Mouse (Mus musculus) cerebellum, adult 2 months (tissue): ENCODE results near the gene Gsc2. TPM values are rescaled to one million over a fixed set of nuclear protein-coding genes. Genes with fewer than 3 reads are reported as not detected.

Experiments
- DNase-seq, 2 experiments: peaks; one replicate each; pipeline ENCODE4 v3.0.0; 2021
- H3K27ac ChIP-seq: fragments of 200-500 bp; 2 replicates; pipeline ENCODE4 v1.5.1; 2012; ENCODE audit warnings: low read length, control low read depth, inconsistent platforms; ENCODE audit not compliant: insufficient read depth
- H3K27me3 ChIP-seq: fragments of 200-500 bp; 2 replicates; pipeline ENCODE4 v1.6.1; 2012; ENCODE audit warnings: inconsistent platforms, mild to moderate bottlenecking, low read length, moderate library complexity; ENCODE audit not compliant: control insufficient read depth, insufficient read depth
- H3K4me1 ChIP-seq: fragments of 200-500 bp; 2 replicates; pipeline ENCODE4 v1.6.1; 2011; ENCODE audit warnings: low read length; ENCODE audit not compliant: control insufficient read depth, insufficient read depth
- H3K4me3 ChIP-seq: fragments of 200-500 bp; replicated peaks from 2 replicates; pipeline ENCODE3; 2011; ENCODE audit warnings: mild to moderate bottlenecking, low read depth, low read length, control low read depth; ENCODE audit not compliant: insufficient read depth
- CTCF ChIP-seq: fragments of 200-500 bp; IDR thresholded peaks from 2 replicates; pipeline ENCODE4 v1.5.1; 2011; ENCODE audit warnings: low read depth, mild to moderate bottlenecking, control low read depth, low read length, moderate library complexity, borderline replicate concordance; ENCODE audit not compliant: insufficient read depth
- POLR2A ChIP-seq: fragments of 200-500 bp; IDR thresholded peaks from 2 replicates; pipeline ENCODE4 v1.6.1; 2011; ENCODE audit warnings: low read length, control low read depth, borderline replicate concordance; ENCODE audit not compliant: insufficient read depth
- WGBS: fragments of 180-500 bp; shearing (Covaris S2); methylation state at CpG from one replicate; pipeline ENCODE4 v1.1.7; 2018; 5-methylcytosine and 5-hydroxymethylcytosine counted together
- polyA plus RNA-seq: library from polyadenylated mRNA; depleted of rRNA; stranded (reverse); fragments of >200 nt; gene quantifications from 2 replicates; pipeline ENCODE4 v1.2.3, GENCODE M21; 2012; rRNA removed

Gene Gsc2
- polyA plus RNA-seq, 1 experiment, result not detected

DNA sequence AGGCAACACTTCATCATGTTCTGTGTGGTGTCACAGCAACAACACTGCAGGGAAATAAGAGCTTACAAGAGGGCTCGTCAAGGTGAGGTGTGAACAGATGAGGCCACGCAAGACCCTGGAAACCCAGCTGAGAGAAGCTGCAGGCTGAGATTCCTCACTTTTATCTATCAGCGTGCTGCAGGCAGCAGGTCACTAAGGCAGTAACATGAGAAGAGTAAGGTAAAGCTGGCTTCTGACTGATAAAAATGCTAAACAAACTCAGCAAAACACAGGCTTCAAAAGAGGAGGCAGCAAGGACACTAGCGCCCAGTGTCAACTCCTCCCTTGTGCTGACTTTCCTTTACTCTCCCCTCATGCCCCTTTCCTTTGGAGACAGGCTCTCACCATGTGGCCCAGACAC lies 41.9 kb downstream of the Gsc2 start:
- no peak for DNase-seq
- Histone ChIP-seq H3K4me1 (peaks cover 23% of the 10 kb centered on the region), H3K27ac (no peak overlapping the region), H3K4me3 (no peak overlapping the region), H3K27me3 (no peaks in the 10 kb centered on the region)
- WGBS, result 47% methylated on average over 4 of the region's 4 CpGs
- TF ChIP-seq POLR2A (no peak), CTCF (no peak)

DNA sequence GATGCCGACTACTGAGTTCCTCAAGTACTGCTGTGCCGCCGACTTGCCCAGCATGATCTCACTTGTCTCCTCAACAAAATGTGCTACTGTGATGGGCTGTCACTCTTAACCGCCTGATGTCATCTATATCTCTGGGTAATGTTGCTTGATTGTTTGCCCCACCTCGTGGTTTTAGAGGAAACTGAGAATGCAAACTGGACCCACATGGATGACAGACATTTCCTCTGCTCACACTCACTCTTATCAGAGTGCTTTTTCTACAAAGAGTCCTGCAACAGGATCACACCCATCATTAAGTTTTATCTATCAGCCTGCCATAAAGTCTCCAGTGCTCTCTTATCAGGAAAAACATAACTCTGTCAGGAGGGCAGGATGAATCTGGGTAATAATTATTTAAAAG lies 43.6 kb downstream of the Gsc2 start:
- DNase-seq, result no peak
- 82% methylated on average over 5 of the region's 5 CpGs for WGBS
- Histone ChIP-seq H3K27ac (no peak overlapping the region), H3K27me3 (no peaks in the 10 kb centered on the region), H3K4me1 (peaks cover 25% of the 10 kb centered on the region), H3K4me3 (no peak overlapping the region)
- TF ChIP-seq POLR2A (no peak), CTCF (no peak)

- no peak overlapping the region for H3K4me3 ChIP-seq
- H3K27ac ChIP-seq, result no peak overlapping the region
- peak in 1 of 2 experiments; percentile 44 for DNase-seq
- WGBS, result 11% methylated on average over 6 of the region's 6 CpGs
- no peak for TF ChIP-seq CTCF
- no peak for TF ChIP-seq POLR2A
- peaks cover 17% of the 10 kb centered on the region for H3K4me1 ChIP-seq
- no peaks in the 10 kb centered on the region for H3K27me3 ChIP-seq
Measured at GRCm38 (mm10) chr16:17865770-17866169, 49.1 kb downstream of the Gsc2 start.

DNA sequence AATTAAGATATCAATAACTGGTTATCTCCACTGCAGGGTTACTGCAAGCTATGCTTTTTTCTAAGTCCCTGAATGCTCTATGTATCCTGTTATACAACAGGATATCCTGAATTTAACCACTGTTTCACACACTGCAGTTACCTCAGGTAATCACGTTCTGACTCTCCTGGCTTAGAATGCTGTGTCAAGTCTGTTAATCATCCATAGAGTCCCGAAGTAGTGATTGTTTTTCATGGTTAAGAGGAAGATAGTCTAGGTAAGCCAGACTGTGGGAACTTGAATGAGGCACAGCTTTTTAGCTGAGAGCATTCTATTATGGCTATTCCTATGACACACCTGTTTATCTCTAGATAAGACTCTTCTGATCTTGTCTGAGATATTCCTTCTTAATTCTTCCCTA lies 49.6 kb downstream of the Gsc2 start:
- Histone ChIP-seq H3K27ac (no peak overlapping the region), H3K4me3 (no peak overlapping the region), H3K4me1 (peaks cover 17% of the 10 kb centered on the region), H3K27me3 (no peaks in the 10 kb centered on the region)
- DNase-seq, result no peak
- 53% methylated on average over 2 of the region's 2 CpGs for WGBS
- TF ChIP-seq POLR2A, result no peak
- TF ChIP-seq CTCF, result no peak

Other genes starting within 250 kb of the Gsc2 start
- 73.1 and 78.7 TPM in 2 replicates for gene Med15, start 182.2 kb downstream of the Gsc2 start, polyA plus RNA-seq
- gene Klhl22, start 155.4 kb downstream of the Gsc2 start, polyA plus RNA-seq, result 101 and 106 TPM in 2 replicates
- gene Scarf2, start 117.8 kb downstream of the Gsc2 start, polyA plus RNA-seq, result 2.1 and 2.5 TPM in 2 replicates
- 4.3 and 4.7 TPM in 2 replicates for gene B830017H08Rik, start 81.9 kb downstream of the Gsc2 start, polyA plus RNA-seq
- 48.4 and 58.9 TPM in 2 replicates for gene Car15, start 76.7 kb downstream of the Gsc2 start, polyA plus RNA-seq
- gene Gm20518, start 23.4 kb downstream of the Gsc2 start, polyA plus RNA-seq, result 9.1 and 9.2 TPM in 2 replicates
- gene Tssk1, start 20.8 kb downstream of the Gsc2 start, polyA plus RNA-seq, result 0.08 and 0.11 TPM in 2 replicates
- 145 and 162 TPM in 2 replicates for gene Dgcr2, start 16.5 kb downstream of the Gsc2 start, polyA plus RNA-seq
- not detected in 2 replicates for gene Tssk2, start 16.4 kb downstream of the Gsc2 start, polyA plus RNA-seq
- gene Ess2, start 3.7 kb downstream of the Gsc2 start, polyA plus RNA-seq, result 41.5 and 41.7 TPM in 2 replicates
- 64.4 and 76.5 TPM in 2 replicates for gene Slc25a1, start 13.2 kb upstream of the Gsc2 start, polyA plus RNA-seq
- gene Vpreb2, start 65.4 kb upstream of the Gsc2 start, polyA plus RNA-seq, result not detected in 2 replicates
- gene Dgcr6, start 137.8 kb upstream of the Gsc2 start, polyA plus RNA-seq, result 102 and 104 TPM in 2 replicates
- gene Prodh, start 175.1 kb upstream of the Gsc2 start, polyA plus RNA-seq, result 45.1 and 55.8 TPM in 2 replicates
- gene Rtn4r, start 212.6 kb upstream of the Gsc2 start, polyA plus RNA-seq, result 82.9 and 97.4 TPM in 2 replicates